Mouse (Mus musculus): ENCODE results near the gene Gtf2h5.

Gene Gtf2h5

DNA sequence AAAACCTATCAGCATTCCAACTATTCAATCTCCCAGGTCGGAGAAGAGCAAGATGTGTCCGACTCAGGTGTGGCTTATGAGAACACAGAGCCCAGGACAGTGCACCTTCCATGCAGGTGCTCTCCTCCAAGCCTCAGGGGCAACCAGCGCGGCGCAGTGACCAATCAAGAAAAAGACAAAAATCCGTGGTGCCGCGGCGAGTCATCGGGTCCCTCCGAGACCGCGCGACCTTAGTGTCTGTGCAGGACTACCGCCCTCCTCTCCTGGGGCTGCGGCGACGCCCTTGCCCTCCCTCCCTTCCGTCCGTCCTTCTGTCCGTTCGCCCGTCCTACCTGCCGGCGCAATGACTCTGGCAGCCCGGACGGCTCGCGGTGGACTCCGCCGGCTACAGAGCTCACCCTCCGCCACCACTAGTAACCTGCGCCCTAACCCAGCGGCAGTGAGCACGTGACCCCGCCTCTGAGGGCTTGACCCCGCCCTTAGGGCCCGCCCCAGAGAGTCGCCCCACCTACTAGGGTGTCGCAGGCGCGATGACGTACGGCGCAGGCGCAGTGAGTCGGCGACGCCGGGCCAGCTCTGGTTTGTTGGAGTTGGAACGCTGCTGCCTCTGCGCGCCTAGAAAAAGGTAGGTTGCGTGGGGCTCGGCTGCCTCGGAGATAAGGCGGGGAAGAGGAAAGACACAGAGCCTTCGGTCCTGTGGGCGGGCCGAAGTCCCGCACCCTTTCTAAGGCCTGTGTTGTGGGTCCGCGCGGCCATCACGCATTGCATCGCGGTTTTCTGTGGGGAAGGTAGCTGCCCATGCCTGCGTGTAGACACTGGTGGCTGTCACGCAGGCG, at the start of gene Gtf2h5, which contains the start of gene Serac1:
Gene Gtf2h5, plus strand, starts transcription at position 500 of the 836 bp plus-strand sequence.
Gene Serac1, minus strand, starts transcription at position 455 of the 836 bp plus-strand sequence.
- peak; percentile 99 for DNase-seq (ENCODE audit: inconsistent age in 2 of 2, low spot score in 1 of 2)

DNA sequence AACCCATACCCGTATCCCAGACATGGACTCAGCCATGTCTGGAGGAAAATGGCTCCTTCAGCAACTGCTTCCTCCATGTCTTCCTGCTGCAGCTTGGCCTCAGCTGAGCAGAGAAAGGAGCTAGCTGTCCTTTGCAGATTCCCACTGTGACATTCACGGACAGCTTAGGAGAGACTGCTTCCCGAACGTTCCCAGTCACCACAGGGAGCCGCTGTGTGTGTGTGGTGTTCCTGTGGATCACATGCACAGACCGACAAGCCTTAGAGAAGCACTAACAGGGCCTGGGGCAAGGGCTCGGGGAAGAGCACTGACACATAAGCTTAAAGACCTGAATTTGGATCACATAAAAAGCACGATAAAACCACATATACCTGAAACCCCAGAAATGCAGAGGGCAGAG, 43.9 kb upstream of the Gtf2h5 start:
- DNase-seq (ENCODE audit: inconsistent age in 2 of 2, low spot score in 1 of 2) = no peak

DNA sequence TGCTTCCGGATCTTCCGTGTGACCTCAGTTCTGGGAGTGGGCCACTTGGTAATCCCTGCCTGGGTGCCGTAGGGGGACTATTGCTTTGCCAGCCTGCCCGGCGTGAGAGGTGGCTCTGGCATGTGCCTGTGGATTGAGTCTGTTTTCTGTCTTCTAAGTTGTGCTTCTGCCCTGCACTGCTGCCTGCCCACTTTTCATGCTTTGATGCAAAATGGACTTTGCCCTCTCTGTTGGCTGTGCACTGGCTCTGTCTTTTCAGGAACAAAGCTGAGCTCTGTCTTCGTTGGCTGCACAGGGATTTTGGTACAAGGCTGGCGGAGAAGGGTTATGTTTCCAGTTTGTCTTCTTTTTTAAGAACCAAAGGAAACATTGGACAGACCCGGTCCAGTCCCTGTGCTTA, 43.1 kb upstream of the Gtf2h5 start:
- DNase-seq (ENCODE audit: inconsistent age in 2 of 2, low spot score in 1 of 2) = no peak

DNA sequence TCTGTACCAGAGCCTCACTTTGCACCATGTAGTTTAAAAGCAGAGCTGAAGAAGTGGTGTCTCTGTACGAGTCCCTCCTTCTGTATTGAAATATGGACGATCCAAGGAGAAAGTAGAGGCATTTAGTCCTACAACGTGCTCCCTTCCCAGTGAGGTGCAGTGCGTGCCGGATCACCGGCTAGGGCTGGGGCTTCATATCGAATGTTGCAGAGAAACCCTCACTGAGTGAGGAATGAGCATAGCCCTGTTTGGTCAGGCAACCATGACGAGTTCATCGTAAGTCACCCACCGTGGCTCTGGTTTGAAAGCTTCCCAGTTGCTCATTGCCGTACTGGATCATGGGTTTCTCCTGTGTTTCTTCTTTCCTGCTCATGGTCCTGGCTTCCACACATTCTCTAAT, 42.7 kb upstream of the Gtf2h5 start:
- DNase-seq (ENCODE audit: inconsistent age in 2 of 2, low spot score in 1 of 2) = no peak

DNA sequence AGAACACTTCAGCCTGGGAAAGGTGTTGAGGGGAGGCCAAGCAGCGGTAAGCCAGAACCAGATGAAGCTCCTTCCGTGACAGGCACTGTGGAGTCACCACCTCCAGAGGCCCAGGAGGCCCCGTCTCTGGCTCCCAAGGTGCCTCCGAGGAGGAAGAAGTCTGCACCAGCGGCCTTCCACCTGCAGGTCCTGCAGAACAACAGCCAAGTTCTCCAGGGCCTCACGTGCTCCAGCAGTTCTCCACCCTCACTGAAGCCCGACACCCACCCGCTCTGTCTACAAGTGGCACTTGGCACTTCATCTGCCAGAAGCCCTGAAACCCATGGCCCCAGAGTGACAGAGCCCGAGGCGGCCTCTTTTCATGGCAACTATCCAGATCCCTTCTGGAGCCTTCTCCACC, 42.1 kb upstream of the Gtf2h5 start:
- DNase-seq (ENCODE audit: inconsistent age in 2 of 2, low spot score in 1 of 2) = no peak

DNA sequence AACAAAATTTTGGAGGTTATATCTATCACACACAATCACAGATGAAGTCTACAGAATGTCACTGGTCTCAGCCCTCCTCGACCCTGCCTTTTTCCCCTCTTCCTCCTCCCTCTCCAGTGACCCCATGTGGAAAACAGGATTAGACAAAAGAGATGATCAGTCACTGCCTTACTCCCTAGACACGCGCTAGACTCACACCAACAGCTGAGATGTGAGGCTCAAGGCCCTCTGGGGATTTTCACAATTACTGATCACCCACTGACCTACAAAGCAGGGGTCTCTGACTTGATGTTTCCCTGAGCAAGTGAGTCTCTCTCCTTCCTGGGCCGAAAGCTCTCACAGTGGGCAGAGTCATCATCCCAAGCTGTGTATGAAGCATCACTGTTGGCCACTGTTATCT, 26.8 kb upstream of the Gtf2h5 start:
- no peak for DNase-seq (ENCODE audit: inconsistent age in 2 of 2, low spot score in 1 of 2)

DNA sequence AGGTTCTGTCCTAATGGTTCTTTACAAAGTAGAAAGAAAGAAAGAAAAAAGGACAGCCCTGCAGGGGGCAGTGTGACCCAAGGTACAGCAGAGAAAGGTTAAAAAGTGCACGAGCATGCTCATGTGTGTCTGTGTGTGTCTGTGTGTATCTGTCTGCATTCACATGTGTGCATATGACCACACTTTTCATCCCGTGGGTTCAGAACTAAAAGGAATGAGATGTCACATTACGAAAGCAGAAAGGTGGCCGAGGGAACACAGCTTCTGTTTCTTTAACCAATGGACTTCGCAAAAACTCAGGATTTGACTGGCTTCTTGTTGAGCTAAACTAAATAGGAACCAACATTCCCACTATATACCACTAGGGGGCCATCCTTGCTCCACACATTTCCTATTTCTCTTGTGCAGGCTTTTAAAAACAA, 24.6 kb upstream of the Gtf2h5 start:
- peak; percentile 46 to 91 for DNase-seq (ENCODE audit: inconsistent age in 2 of 2, low spot score in 1 of 2)

DNA sequence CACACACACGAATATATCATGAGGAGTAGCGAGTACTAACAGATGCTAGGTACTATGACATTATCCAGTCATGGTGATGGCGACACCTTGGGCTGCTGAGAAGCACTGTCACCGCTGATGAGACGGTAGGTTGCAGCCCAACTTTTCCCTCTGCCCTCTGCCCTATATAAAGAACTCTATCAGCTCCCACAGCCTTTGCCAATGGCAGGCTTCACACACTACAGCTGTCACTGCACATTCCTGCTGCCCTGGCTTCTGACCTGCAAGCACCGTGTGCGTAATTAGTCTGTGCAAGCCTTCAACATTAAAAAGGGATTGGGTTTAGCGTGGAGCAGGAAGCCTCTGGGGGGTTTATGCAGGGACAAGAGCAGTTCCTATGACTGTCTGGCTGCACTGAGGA, 16.8 kb upstream of the Gtf2h5 start:
- no peak for DNase-seq (ENCODE audit: inconsistent age in 2 of 2, low spot score in 1 of 2)

DNA sequence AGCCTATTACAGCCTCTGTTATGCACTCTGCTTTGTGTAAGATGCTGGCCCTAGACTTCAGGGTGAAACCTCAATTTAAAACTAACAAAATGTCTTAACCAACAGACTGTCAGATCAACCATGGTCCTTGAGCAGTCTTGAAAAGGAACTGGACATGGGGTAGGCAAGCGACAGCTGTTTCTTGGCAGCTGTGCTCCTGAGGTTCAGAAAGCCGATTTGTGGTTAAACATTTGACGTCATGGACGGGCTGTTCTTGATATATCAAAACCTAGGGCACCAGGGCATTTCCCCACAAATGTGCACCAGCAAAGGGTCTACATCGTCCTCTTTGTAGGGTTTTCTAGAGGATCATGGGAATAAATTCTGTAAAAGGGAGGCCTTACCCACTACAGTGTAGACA, 16.1 kb upstream of the Gtf2h5 start:
- DNase-seq (ENCODE audit: inconsistent age in 2 of 2, low spot score in 1 of 2) = no peak

DNA sequence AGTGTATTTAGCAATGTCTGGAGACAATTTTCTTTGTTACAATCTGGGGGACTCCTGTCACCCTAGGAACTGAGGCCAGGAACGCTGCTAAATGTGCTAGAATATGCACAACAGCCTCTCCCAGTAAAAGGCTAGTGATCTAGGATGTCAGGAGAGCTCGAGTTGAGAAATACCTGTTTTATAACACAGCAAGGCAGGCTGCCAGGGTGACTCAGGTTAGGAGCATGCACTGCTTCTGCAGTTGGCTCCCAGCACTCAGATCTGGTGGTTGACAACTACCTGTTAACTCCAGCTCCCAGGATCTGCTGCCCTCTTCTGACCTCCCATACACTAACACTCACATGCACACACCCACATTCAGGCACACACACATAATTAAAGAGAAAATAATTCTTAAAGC, 13.6 kb upstream of the Gtf2h5 start:
- DNase-seq (ENCODE audit: inconsistent age in 2 of 2, low spot score in 1 of 2) = peak; percentile 52 to 86

DNA sequence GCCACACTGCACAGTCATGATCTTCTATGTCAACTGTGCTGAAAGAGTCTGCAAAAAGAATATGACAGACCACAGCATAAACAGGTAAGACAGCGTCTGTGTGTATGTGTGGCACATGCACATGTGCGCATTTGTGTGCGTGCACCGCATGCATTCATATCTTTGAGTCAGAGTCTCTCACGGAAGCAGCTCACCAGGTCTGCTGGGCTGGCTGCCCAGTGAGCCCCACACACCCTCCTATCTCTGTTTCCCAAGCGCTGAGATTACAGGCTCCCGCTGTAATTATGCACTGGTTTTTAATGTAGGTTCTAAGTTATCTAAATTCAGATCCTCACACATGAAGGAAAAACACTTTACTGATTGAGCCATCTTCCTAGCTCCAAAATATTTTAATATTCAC, 12.0 kb upstream of the Gtf2h5 start:
- DNase-seq (ENCODE audit: inconsistent age in 2 of 2, low spot score in 1 of 2) = no peak

DNA sequence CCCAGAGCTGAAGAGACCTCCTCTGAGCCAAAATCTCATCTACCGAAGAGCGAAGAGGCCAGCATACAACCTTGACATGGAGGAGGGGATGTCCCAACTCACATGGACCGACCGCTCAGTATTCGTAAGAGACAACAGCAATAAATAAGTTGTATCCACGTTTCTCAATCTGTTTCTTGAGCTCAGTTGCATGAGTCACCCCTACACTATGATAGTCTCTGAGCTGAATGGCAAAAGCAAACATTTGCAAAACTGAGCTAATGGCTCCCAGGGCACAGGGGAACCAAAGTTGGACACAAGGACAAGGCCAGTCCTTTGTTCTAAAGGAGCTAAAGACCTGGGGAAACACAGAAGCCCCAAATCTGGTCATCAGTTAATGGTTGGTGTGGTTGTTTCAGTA, 9.7 kb upstream of the Gtf2h5 start:
- peak; percentile 33 to 75 for DNase-seq (ENCODE audit: inconsistent age in 2 of 2, low spot score in 1 of 2)

DNA sequence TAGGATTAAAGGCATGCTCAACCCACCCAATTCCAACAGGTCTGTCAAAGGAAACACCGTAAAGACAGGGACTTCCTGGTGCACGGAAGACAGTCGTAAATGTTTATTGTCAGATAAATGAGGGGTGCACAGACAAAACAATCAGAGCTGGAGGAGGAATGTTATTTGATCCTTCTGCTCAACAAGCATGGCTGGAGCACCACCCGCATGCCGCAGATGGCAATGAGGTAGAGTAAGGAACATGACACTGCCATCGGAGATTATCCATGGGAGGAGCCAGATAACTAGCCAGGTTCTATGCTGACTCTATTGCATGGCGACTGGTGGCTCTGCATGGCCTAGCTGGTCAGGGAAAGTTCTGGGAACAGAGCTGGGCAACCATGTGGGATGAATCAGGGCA, 6.2 kb upstream of the Gtf2h5 start:
- no peak for DNase-seq (ENCODE audit: inconsistent age in 2 of 2, low spot score in 1 of 2)

DNA sequence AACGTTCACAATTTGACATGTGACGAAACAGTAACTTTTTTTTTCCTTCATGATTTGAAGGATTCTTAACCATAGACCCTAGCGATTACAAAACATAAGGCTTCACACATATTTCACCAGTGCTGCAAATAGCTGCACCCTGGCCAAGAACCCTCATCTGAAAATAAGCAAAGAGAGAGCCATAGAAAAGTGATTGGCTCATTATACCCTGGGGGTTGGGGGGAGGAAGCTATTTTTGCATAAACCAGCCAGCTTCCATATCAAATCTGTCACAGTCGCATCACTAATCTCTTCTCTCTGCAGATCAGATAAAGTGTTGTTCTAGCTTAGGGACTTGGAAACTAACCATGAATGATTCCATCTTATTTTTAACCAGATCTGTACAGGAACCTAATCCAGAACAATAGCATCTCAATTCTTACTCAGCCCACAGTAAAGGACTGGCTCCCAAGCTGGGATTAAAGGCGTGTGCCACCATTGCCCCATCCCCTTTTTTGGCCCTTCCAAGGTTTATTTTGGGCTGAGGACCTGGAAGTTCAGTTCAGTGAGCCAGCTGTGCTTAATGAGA, 3.8 kb downstream of the Gtf2h5 start:
- no peak for DNase-seq (ENCODE audit: inconsistent age in 2 of 2, low spot score in 1 of 2)

DNA sequence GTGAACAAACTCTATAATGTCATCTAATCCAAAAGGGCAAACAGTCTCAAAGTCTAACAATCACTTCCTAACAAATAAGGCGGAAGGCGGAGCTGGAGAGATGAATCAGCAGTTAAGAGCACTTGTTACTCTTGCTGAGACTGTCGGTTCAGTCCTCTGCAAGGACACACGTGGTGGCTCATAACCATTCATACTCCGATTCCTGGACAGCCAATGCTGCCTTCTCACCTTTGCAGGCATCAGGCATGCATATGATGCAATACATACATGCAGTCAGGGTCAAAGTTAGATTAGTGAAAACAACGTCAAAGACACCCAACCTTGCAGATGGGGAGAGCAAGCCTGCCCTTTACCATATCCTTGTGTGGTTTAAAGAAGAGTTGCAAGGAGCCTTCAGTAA, 12.0 kb downstream of the Gtf2h5 start:
- DNase-seq (ENCODE audit: inconsistent age in 2 of 2, low spot score in 1 of 2) = peak in 1 of 2 experiments; percentile 66

DNA sequence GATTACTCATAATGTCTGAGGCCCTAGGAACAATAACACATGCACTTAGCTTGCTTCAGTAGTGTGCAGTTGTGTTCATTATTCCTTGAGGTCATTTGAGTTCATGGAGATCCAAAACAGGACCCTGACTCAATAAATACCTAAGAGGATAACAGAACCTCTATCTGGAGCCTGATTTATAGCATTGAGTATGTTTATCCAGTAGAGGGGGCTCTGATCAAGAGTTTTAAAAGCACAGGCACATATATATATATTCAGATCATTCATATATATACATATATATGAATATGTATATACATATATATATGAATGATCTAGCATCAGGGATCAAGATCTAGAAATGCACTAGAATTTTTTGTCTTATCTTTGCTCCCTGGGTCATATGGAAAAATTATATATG, 16.0 kb downstream of the Gtf2h5 start:
- no peak for DNase-seq (ENCODE audit: inconsistent age in 2 of 2, low spot score in 1 of 2)

DNA sequence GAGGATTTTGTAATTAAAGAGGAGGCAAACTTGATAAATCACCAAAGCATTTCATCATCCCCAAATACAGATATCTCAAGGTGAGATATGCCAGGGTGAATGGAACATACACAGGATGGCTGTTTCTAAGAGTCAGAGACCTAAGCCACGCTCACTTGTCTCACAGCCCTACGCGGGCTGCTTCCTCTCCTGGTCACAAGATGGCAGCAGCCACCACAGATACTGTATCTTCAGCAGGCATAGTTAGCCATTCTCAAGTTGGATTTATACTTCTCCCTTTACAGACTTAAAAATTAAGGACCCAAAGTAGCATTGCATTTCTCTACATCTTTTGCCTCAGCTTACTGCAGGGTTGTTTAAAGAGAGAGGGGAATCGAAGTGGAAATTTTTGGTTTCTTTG, 18.3 kb downstream of the Gtf2h5 start:
- DNase-seq (ENCODE audit: inconsistent age in 2 of 2, low spot score in 1 of 2) = peak; percentile 45 to 85

DNA sequence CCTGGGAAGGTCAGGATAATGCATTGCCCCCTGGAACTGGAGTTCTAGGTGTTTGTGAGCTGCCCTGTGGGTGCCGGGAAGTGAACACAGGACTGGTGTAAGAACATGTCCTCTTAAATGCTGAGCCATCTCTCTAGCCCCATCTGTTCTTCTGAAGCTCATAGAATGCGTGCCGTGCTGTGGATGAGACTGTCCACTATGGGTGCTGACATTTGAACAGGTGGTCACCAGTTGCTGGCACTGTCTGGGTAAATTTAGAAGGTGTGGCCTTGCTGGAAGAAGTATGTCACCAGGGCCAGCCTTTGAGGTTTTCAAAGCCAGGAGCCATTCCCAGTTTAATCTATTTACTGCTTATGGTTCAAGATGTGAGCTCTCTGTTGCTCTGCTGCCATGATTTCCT, 22.7 kb downstream of the Gtf2h5 start:
- no peak for DNase-seq (ENCODE audit: inconsistent age in 2 of 2, low spot score in 1 of 2)

DNA sequence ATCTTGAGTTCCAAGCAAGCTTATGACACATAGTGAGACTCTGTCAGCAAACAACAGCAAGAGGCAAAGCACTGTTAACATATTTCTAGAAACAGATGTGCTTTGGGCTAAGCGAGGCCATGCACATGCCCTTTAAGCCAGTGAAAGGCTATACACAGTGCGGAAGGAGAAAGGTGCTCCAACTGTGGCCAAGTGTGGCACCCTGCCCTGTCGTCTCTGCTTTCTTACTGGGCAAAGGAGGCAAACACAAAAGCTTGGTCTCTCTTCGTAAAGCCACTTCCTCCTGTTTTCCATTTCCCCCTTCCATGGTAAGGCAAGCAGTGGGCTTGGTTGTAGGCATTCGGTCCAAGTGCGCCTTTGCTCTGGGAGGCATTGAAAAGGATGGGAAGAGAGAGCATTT, 24.0 kb downstream of the Gtf2h5 start:
- no peak for DNase-seq (ENCODE audit: inconsistent age in 2 of 2, low spot score in 1 of 2)

DNA sequence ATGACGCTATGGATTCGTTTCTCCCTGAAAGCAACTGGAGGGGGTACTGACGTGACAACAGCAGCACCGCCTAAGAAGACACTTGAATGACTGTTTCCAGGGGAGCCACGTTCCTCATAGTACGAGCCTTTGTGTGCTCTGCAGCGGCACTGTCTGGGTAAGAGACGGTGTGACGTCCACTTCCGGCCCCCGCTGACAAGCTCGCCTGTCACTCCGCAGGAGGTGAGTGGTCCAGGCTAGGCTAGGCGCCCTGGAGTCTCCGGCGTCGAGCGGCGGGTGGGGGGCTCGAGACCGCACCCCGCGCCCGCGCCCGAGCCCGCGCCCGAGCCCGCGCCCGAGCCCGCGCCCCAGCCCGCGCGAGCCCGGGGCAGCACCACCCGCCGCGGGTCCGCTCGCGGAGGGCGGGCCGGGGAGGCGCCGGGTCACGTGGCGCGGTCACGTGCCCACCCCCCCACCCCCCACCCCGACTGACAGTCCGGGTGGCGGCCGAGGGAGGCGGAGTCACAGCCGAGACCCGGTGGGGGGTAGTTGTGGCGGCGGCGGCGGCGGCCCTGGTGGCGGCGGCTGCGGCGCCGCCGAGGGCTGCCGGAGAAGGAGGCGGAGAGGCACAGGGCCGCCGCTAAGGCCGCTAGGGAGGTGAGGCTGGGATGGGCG, 26.9 kb downstream of the Gtf2h5 start, which contains the start of gene Tulp4:
Gene Tulp4, plus strand, starts transcription at position 77 of the 654 bp plus-strand sequence.
- DNase-seq (ENCODE audit: inconsistent age in 2 of 2, low spot score in 1 of 2) = peak; percentile 89 to 96

DNA sequence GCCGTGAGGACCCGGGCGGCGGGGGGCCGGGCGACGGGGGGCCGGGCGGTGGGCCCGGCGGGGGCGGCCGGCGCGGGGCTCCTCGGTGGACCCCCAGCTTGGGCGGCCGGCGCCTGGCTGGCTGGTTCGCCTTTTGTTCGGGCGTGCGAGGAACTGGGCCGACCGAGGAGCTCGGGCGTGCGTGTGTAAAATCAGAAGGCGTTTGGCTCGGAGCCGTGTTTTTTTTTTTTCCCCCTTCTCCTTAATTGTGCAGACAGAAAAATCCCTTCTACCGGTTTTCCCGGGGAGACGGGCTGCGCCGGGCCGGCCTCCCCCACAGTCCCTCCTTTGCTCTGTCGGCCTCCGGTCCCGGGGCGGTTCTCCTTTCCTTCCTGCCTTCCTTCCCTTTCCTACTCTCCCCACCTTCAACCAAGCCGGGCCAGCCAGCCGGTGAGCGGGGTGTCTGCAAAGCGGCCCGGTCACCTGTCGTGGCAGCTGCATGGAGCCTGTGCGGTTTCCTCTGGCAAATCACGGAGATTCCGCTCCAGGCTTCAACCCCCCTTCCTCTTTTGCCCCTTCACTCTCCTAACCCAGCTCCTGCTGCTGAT, 27.5 kb downstream of the Gtf2h5 start:
- DNase-seq (ENCODE audit: inconsistent age in 2 of 2, low spot score in 1 of 2) = peak; percentile 62 to 86

DNA sequence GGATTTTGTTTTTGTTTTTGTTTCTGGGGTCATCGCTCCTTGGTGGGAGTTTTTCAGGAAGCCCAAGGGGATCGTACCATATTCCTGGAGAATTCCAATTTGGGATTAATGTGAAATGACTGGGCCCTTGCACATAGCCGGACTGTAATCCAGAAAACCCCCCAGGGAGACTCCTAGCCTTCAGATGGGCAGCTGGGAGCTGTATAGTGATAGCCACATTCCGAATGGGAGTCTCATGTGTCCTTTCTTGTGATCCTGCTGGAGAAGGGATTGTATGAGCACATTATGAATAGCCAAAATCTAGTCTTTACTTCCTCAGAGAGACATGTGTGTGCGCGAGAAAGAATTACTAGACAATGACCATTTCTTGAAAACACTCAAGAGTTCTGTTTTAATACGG, 28.6 kb downstream of the Gtf2h5 start:
- DNase-seq (ENCODE audit: inconsistent age in 2 of 2, low spot score in 1 of 2) = no peak

All from adrenal gland, adult (tissue).